Mouse (Mus musculus) MEL (cell line): ENCODE data around the gene Samd8. TPM values are rescaled to one million over a fixed set of nuclear protein-coding genes. Genes with fewer than 3 reads are reported as not detected.

Experiments
- DNase-seq: peaks from one replicate; pipeline ENCODE4 v3.0.0; 2011; ENCODE audit warnings: low read depth, low spot score
- H3K27ac ChIP-seq: 2 replicates; pipeline ENCODE4 v1.5.1; 2012; ENCODE audit warnings: low read depth, mild to moderate bottlenecking, control low read depth, low read length, moderate library complexity; ENCODE audit not compliant: control insufficient read depth
- H3K27me3 ChIP-seq, 2 experiments: fragments of 150-350 bp in 1 of 2; sonication (generic) in 1 of 2; 2 replicates each; pipeline ENCODE4 v1.6.1; 2012; ENCODE audit warnings: low read length in 2 of 2, mild to moderate bottlenecking in 2 of 2, improper control_type of control experiment in 1 of 2, moderate library complexity in 1 of 2; ENCODE audit not compliant: insufficient read depth in 2 of 2, control insufficient read depth in 1 of 2
- H3K36me3 ChIP-seq, 2 experiments: 2 replicates each; pipeline ENCODE4 v1.6.1; 2012 to 2014; ENCODE audit warnings: low read length in 2 of 2, improper control_type of control experiment in 1 of 2, inconsistent platforms in 1 of 2, mild to moderate bottlenecking in 1 of 2; ENCODE audit not compliant: insufficient read depth in 2 of 2, control insufficient read depth in 1 of 2
- H3K4me1 ChIP-seq, 2 experiments: fragments of 150-350 bp in 1 of 2; sonication (generic) in 1 of 2; 2 replicates each; pipeline ENCODE4 v1.6.1; 2012; ENCODE audit warnings: low read length in 2 of 2, improper control_type of control experiment in 1 of 2, mild to moderate bottlenecking in 1 of 2; ENCODE audit not compliant: insufficient read depth in 2 of 2, control insufficient read depth in 1 of 2
- H3K4me3 ChIP-seq, 2 experiments: fragments of 150-350 bp in 1 of 2; sonication (generic) in 1 of 2; 2 replicates each; pipeline ENCODE4 v1.5.1; 2012; ENCODE audit warnings: low read depth in 2 of 2, low read length in 2 of 2, mild to moderate bottlenecking in 2 of 2, moderate library complexity in 2 of 2, control low read depth in 1 of 2, improper control_type of control experiment in 1 of 2; ENCODE audit not compliant: control insufficient read depth in 1 of 2, insufficient read depth in 1 of 2
- H3K79me2 ChIP-seq: 2 replicates; pipeline ENCODE4 v1.6.1; 2012; ENCODE audit warnings: mild to moderate bottlenecking, low read length, moderate library complexity; ENCODE audit not compliant: control insufficient read depth, poor library complexity, insufficient read depth
- H3K9ac ChIP-seq: 2 replicates; pipeline ENCODE4 v1.6.1; 2012; ENCODE audit warnings: low read depth, mild to moderate bottlenecking, control low read depth, low read length, moderate library complexity; ENCODE audit not compliant: control insufficient read depth, poor library complexity, severe bottlenecking
- H3K9me3 ChIP-seq: fragments of 150-350 bp; sonication (generic); replicated peaks from 2 replicates; pipeline ENCODE4 v1.6.1; 2012; ENCODE audit warnings: mild to moderate bottlenecking, low read length, improper control_type of control experiment, moderate library complexity; ENCODE audit not compliant: insufficient read depth
- BHLHE40 ChIP-seq: IDR thresholded peaks from 2 replicates; pipeline ENCODE4 v1.6.1; 2012; ENCODE audit warnings: low read depth, mild to moderate bottlenecking, inconsistent platforms, low read length, improper control_type of control experiment, borderline replicate concordance
- CHD1 ChIP-seq: IDR thresholded peaks from 2 replicates; pipeline ENCODE4 v1.6.1; 2012; ENCODE audit warnings: low read depth, mild to moderate bottlenecking, inconsistent platforms, low read length, improper control_type of control experiment
- CHD2 ChIP-seq: IDR thresholded peaks from 2 replicates; pipeline ENCODE4 v1.6.1; 2011; ENCODE audit warnings: low read length, improper control_type of control experiment
- CTCF ChIP-seq, 3 experiments: IDR thresholded peaks in 2 of 3; conservative IDR thresholded peaks in 1 of 3; 2 replicates each; pipeline ENCODE4 v1.5.1; 2011 to 2012; ENCODE audit warnings: low read length in 3 of 3, low read depth in 2 of 3, mild to moderate bottlenecking in 2 of 3, improper control_type of control experiment in 1 of 3, inconsistent platforms in 1 of 3, mixed read lengths in 1 of 3, moderate library complexity in 1 of 3; ENCODE audit not compliant: control insufficient read depth in 1 of 3, insufficient read depth in 1 of 3, poor library complexity in 1 of 3, severe bottlenecking in 1 of 3
- E2F4 ChIP-seq: IDR thresholded peaks from 2 replicates; pipeline ENCODE4 v1.6.1; 2011; ENCODE audit warnings: low read depth, low read length, improper control_type of control experiment, borderline replicate concordance
- ELF1 ChIP-seq: IDR thresholded peaks from 2 replicates; pipeline ENCODE4 v1.6.1; 2014; ENCODE audit warnings: low read depth, mild to moderate bottlenecking, inconsistent platforms, low read length, improper control_type of control experiment, moderate library complexity
- EP300 ChIP-seq, 2 experiments: IDR thresholded peaks; 2 replicates each; pipeline ENCODE4 v1.6.1; 2011; ENCODE audit warnings: improper control_type of control experiment in 2 of 2, low read length in 2 of 2, low read depth in 1 of 2, mild to moderate bottlenecking in 1 of 2
- ETS1 ChIP-seq: IDR thresholded peaks from 2 replicates; pipeline ENCODE4 v1.6.1; 2012; ENCODE audit warnings: low read depth, mild to moderate bottlenecking, inconsistent platforms, low read length, improper control_type of control experiment, moderate library complexity
- GABPA ChIP-seq: IDR thresholded peaks from 2 replicates; pipeline ENCODE4 v1.6.1; 2012; ENCODE audit warnings: low read depth, mild to moderate bottlenecking, inconsistent platforms, low read length, improper control_type of control experiment, moderate library complexity
- GATA1 ChIP-seq: IDR thresholded peaks from 2 replicates; pipeline ENCODE4 v1.6.1; 2011; ENCODE audit warnings: low read depth, low read length, improper control_type of control experiment
- MAFK ChIP-seq: IDR thresholded peaks from 2 replicates; pipeline ENCODE4 v1.6.1; 2011; ENCODE audit warnings: low read depth, mild to moderate bottlenecking, low read length, improper control_type of control experiment, borderline replicate concordance
- MAX ChIP-seq: IDR thresholded peaks from 2 replicates; pipeline ENCODE4 v1.6.1; 2011; ENCODE audit warnings: low read length, improper control_type of control experiment
- MAZ ChIP-seq: IDR thresholded peaks from 2 replicates; pipeline ENCODE4 v1.6.1; 2012; ENCODE audit warnings: low read depth, mild to moderate bottlenecking, inconsistent platforms, low read length, improper control_type of control experiment
- MEF2A ChIP-seq: IDR thresholded peaks from 2 replicates; pipeline ENCODE4 v1.6.1; 2014; ENCODE audit warnings: low read depth, mild to moderate bottlenecking, inconsistent platforms, low read length, improper control_type of control experiment; ENCODE audit not compliant: poor library complexity, insufficient replicate concordance, severe bottlenecking; ENCODE audit errors: extremely low read depth
- MYB ChIP-seq: IDR thresholded peaks from 2 replicates; pipeline ENCODE4 v1.6.1; 2011; ENCODE audit warnings: mild to moderate bottlenecking, low read depth, low read length, improper control_type of control experiment
- MYC ChIP-seq: IDR thresholded peaks from 2 replicates; pipeline ENCODE4 v1.6.1; 2011; ENCODE audit warnings: low read depth, mild to moderate bottlenecking, low read length, improper control_type of control experiment, moderate library complexity
- NELFE ChIP-seq: IDR thresholded peaks from 2 replicates; pipeline ENCODE4 v1.6.1; 2011; ENCODE audit warnings: low read depth, low read length, improper control_type of control experiment
- NRF1 ChIP-seq: IDR thresholded peaks from 2 replicates; pipeline ENCODE4 v1.6.1; 2014; ENCODE audit warnings: low read depth, mild to moderate bottlenecking, inconsistent platforms, low read length, improper control_type of control experiment, moderate library complexity; ENCODE audit not compliant: poor library complexity, insufficient read depth, severe bottlenecking
- POLR2A ChIP-seq, 2 experiments: IDR thresholded peaks; 2 replicates each; pipeline ENCODE4 v1.6.1; 2011 to 2012; ENCODE audit warnings: low read length in 2 of 2, mild to moderate bottlenecking in 2 of 2, control low read depth in 1 of 2, improper control_type of control experiment in 1 of 2, low read depth in 1 of 2, moderate library complexity in 1 of 2; ENCODE audit not compliant: control insufficient read depth in 1 of 2, insufficient read depth in 1 of 2, poor library complexity in 1 of 2
- POLR2AphosphoS2 ChIP-seq: IDR thresholded peaks from 2 replicates; pipeline ENCODE4 v1.6.1; 2011; ENCODE audit warnings: low read length, improper control_type of control experiment
- POLR2AphosphoS5 ChIP-seq: IDR thresholded peaks from 2 replicates; pipeline ENCODE4 v1.6.1; 2012; ENCODE audit warnings: low read depth, borderline replicate concordance, mild to moderate bottlenecking, inconsistent platforms, low read length, moderate library complexity, mixed read lengths
- RCOR1 ChIP-seq: IDR thresholded peaks from 2 replicates; pipeline ENCODE4 v1.6.1; 2012; ENCODE audit warnings: low read depth, mild to moderate bottlenecking, inconsistent platforms, low read length, improper control_type of control experiment
- SIN3A ChIP-seq: IDR thresholded peaks from 2 replicates; pipeline ENCODE4 v1.6.1; 2012; ENCODE audit warnings: low read length, improper control_type of control experiment, inconsistent platforms
- SMC3 ChIP-seq: IDR thresholded peaks from 2 replicates; pipeline ENCODE4 v1.6.1; 2011; ENCODE audit warnings: low read depth, low read length, improper control_type of control experiment
- TBP ChIP-seq: IDR thresholded peaks from 2 replicates; pipeline ENCODE4 v1.8.0; 2011; ENCODE audit warnings: low read depth, low read length, improper control_type of control experiment
- UBTF ChIP-seq: IDR thresholded peaks from 2 replicates; pipeline ENCODE4 v1.6.1; 2012; ENCODE audit warnings: low read depth, mild to moderate bottlenecking, inconsistent platforms, low read length, improper control_type of control experiment, moderate library complexity, borderline replicate concordance; ENCODE audit not compliant: insufficient read depth
- USF1 ChIP-seq: IDR thresholded peaks from 2 replicates; pipeline ENCODE4 v1.6.1; 2014; ENCODE audit warnings: low read depth, mild to moderate bottlenecking, inconsistent platforms, low read length, improper control_type of control experiment, moderate library complexity
- USF2 ChIP-seq, 2 experiments: IDR thresholded peaks; 2 replicates each; pipeline ENCODE4 v1.6.1; 2011 to 2012; ENCODE audit warnings: improper control_type of control experiment in 2 of 2, low read length in 2 of 2, borderline replicate concordance in 1 of 2, inconsistent platforms in 1 of 2, low read depth in 1 of 2, mild to moderate bottlenecking in 1 of 2; ENCODE audit not compliant: insufficient read depth in 1 of 2
- ZC3H11A ChIP-seq: IDR thresholded peaks from 2 replicates; pipeline ENCODE4 v1.6.1; 2012; ENCODE audit warnings: low read depth, mild to moderate bottlenecking, inconsistent platforms, low read length, improper control_type of control experiment
- ZKSCAN1 ChIP-seq: IDR thresholded peaks from 2 replicates; pipeline ENCODE4 v1.6.1; 2012; ENCODE audit warnings: low read depth, mild to moderate bottlenecking, inconsistent platforms, low read length, improper control_type of control experiment, moderate library complexity
- ZNF384 ChIP-seq: IDR thresholded peaks from 2 replicates; pipeline ENCODE4 v1.6.1; 2012; ENCODE audit warnings: low read depth, mild to moderate bottlenecking, inconsistent platforms, low read length, improper control_type of control experiment
- polyA plus RNA-seq, 2 experiments: library from polyadenylated mRNA; stranded (reverse) in 1 of 2; unstranded in 1 of 2; fragments of >175 nt in 1 of 2; fragments of >200 nt in 1 of 2; gene quantifications; 2 replicates each; pipeline versions ENCODE4 v1.2.1 to v1.2.4; 2012; ENCODE audit warnings: low replicate concordance in 2 of 2, low read depth in 1 of 2; ENCODE audit not compliant: insufficient read length in 2 of 2, insufficient read depth in 1 of 2, missing spikeins in 1 of 2
- total RNA-seq: library from RNA; depleted of rRNA; stranded (reverse); fragments of 300-350 nt; gene quantifications from 2 replicates; pipeline ENCODE4 v1.2.3, GENCODE M21; 2012

The Samd8 gene
- total and polyA plus RNA-seq, 3 experiments, result 5.8 to 6.8 TPM; not detected in 1

GRCm38 (mm10) chr14:21812590-21813162 is 62.3 kb downstream of the Samd8 start (continued):
- TF ChIP-seq ZC3H11A (peak; percentile 69), USF1 (no peak), POLR2A (IDR thresholded peaks at IDR 0.05; ENCODE audit: control insufficient read depth in 1 of 2, insufficient read depth in 1 of 2, low read depth in 1 of 2, low read length in 2 of 2, poor library complexity in 1 of 2) (peak in 1 of 2 experiments; percentile 34; a peak in 1 of 4 replicates), CHD2 (no peak), MAX (no peak), CTCF (IDR thresholded peaks at IDR 0.05 in 2 of 3, conservative IDR thresholded peaks at IDR 0.05 in 1 of 3; ENCODE audit: control insufficient read depth in 1 of 3, insufficient read depth in 1 of 3, low read depth in 2 of 3, low read length in 3 of 3, poor library complexity in 1 of 3, severe bottlenecking in 1 of 3) (peak; percentile 58 to 75 (median 72)), CHD1 (no peak), POLR2AphosphoS2 (no peak; the same call in 1 of the 2 replicates), SMC3 (peak; percentile 65), RCOR1 (no peak; the same call in 1 of the 2 replicates), GABPA (no peak), NELFE (peak; percentile 42), MAZ (no peak), EP300 (IDR thresholded peaks at IDR 0.05; ENCODE audit: low read depth in 1 of 2, low read length in 2 of 2) (no peak; a peak in 1 of 4 replicates), SIN3A (no peak), MYB (no peak), MYC (no peak)

- Histone ChIP-seq H3K36me3 (peaks cover 0 to 13% of the 10 kb centered on the region in 2 experiments; a peak in 2 of 4 replicates), H3K27ac (peak overlapping the region; percentile 87), H3K9me3 (no peaks in the 10 kb centered on the region), H3K4me1 (peaks cover 13 to 25% of the 10 kb centered on the region in 2 experiments), H3K79me2 (no peaks in the 10 kb centered on the region), H3K9ac (peak overlapping the region; percentile 67), H3K27me3 (no peaks in the 10 kb centered on the region), H3K4me3 (peak overlapping the region; percentile 30 to 41)
- DNase-seq, result peak; percentile 85
- TF ChIP-seq NELFE, result peak; percentile 41
- no peak for TF ChIP-seq CTCF (IDR thresholded peaks at IDR 0.05 in 2 of 3, conservative IDR thresholded peaks at IDR 0.05 in 1 of 3; ENCODE audit: control insufficient read depth in 1 of 3, insufficient read depth in 1 of 3, low read depth in 2 of 3, low read length in 3 of 3, poor library complexity in 1 of 3, severe bottlenecking in 1 of 3)
- no peak for TF ChIP-seq UBTF
- no peak for TF ChIP-seq RCOR1
- TF ChIP-seq SMC3, result no peak
- no peak for TF ChIP-seq E2F4
- TF ChIP-seq MEF2A, result no peak
- TF ChIP-seq MYB, result no peak
- TF ChIP-seq ETS1, result no peak; the same call in 1 of the 2 replicates
- no peak for TF ChIP-seq ZC3H11A
- TF ChIP-seq MYC, result 0 out of 2 replicates have a peak, but pooled peaks have one; percentile 20
- no peak; the same call in 1 of the 2 replicates for TF ChIP-seq BHLHE40
- TF ChIP-seq ELF1, result peak; percentile 54; the same call in 1 of the 2 replicates
- no peak for TF ChIP-seq MAX
- peak; percentile 28 to 70; a peak in 2 of 4 replicates for TF ChIP-seq EP300 (IDR thresholded peaks at IDR 0.05; ENCODE audit: low read depth in 1 of 2, low read length in 2 of 2)
- peak; percentile 82 for TF ChIP-seq GATA1
- no peak for TF ChIP-seq POLR2AphosphoS5
- TF ChIP-seq ZKSCAN1, result no peak
- TF ChIP-seq NRF1, result no peak
- no peak for TF ChIP-seq MAZ
- no peak for TF ChIP-seq MAFK
- no peak for TF ChIP-seq TBP
- no peak for TF ChIP-seq ZNF384
- no peak; the same call in 1 of the 2 replicates for TF ChIP-seq POLR2AphosphoS2
- no peak for TF ChIP-seq USF2 (IDR thresholded peaks at IDR 0.05; ENCODE audit: borderline replicate concordance in 1 of 2, insufficient read depth in 1 of 2, low read depth in 1 of 2, low read length in 2 of 2)
- peak in 1 of 2 experiments; percentile 51; a peak in 1 of 4 replicates for TF ChIP-seq POLR2A (IDR thresholded peaks at IDR 0.05; ENCODE audit: control insufficient read depth in 1 of 2, insufficient read depth in 1 of 2, low read depth in 1 of 2, low read length in 2 of 2, poor library complexity in 1 of 2)
Measured at GRCm38 (mm10) chr14:21813216-21813615, 62.9 kb downstream of the Samd8 start.
